Mouse (Mus musculus): ENCODE measurements at regions not wholly inside any gene's neighbourhood (a gene's known extent, or its start where the extent isn't known, plus 50 kb on each side); places are given as distances from the start of the nearest gene placed in this dataset.

DNA sequence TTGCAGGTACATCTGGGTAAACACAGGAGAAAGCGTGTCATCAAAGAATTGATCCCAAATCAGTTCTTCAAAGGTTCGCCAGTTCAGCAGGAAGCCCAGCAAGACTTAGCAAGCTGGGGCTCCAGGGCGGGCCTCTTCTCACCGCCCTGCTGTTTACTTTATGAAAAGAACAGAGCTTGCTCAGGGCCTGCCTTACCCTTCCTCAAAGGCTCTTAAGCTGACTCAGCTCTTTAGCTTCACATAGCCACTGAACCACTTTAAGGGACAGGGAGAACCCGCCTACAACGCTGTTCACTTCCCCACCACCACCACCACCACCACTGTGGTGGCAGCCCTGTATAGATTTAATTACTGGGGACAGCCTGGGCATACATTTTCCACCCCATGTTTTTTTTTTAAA, 148.5 kb downstream of the Clic5 start:
- no peak overlapping the region for H3K27ac ChIP-seq
- H3K4me1 ChIP-seq: no peaks in the 10 kb centered on the region
- no peak for ATAC-seq (ENCODE audit: low FRiP score, low read depth)
- no peaks in the 10 kb centered on the region for H3K9me3 ChIP-seq
- no peak overlapping the region for H3K4me2 ChIP-seq (replicated peaks)
- no peaks in the 10 kb centered on the region for H3K36me3 ChIP-seq
- H3K27me3 ChIP-seq (replicated peaks): no peaks in the 10 kb centered on the region
- H3K9ac ChIP-seq: no peak overlapping the region
- 55% methylated on average over 6 of the region's 6 CpGs for WGBS
- H3K4me3 ChIP-seq: no peak overlapping the region

- H3K9ac ChIP-seq: no peak overlapping the region
- no peak for ATAC-seq (ENCODE audit: low FRiP score, low read depth)
- no peak overlapping the region for H3K4me2 ChIP-seq (replicated peaks)
- H3K27ac ChIP-seq: no peak overlapping the region
- 94% methylated on average over 5 of the region's 5 CpGs for WGBS
- H3K4me3 ChIP-seq: no peak overlapping the region
- no peaks in the 10 kb centered on the region for H3K36me3 ChIP-seq
- H3K27me3 ChIP-seq (replicated peaks): no peaks in the 10 kb centered on the region
- H3K9me3 ChIP-seq: no peaks in the 10 kb centered on the region
- no peaks in the 10 kb centered on the region for H3K4me1 ChIP-seq
Measured at GRCm38 (mm10) chr17:44337253-44337652, 148.9 kb downstream of the Clic5 start.

DNA sequence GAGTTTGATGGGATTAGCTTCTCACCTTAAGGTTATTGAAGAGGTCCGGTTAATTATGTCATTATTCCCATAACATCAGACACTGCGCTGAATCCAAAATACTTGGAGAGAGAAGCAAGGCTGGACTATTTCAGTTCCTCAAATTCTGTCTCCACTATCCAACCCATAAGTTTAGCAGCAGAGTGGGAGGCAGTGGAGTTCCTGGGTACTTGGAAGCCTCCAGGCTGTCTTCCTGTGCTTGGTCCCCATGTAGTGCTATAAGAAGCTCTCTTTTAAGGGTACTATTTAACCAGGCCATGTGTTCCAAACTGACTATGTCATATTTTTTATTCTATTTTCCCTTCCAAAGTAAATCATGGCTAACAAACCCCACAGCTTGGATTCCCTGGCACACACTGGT, 156.2 kb downstream of the Clic5 start:
- Histone ChIP-seq H3K9me3 (no peaks in the 10 kb centered on the region), H3K4me1 (no peaks in the 10 kb centered on the region)
- ATAC-seq (ENCODE audit: low FRiP score, low read depth): no peak

GRCm38 (mm10) chr17:44345374-44345773, 157.0 kb downstream of the Clic5 start:
- Histone ChIP-seq H3K4me1 (no peaks in the 10 kb centered on the region), H3K4me3 (no peak overlapping the region), H3K9me3 (no peaks in the 10 kb centered on the region), H3K9ac (no peak overlapping the region), H3K36me3 (no peaks in the 10 kb centered on the region), H3K27me3 (replicated peaks) (no peaks in the 10 kb centered on the region), H3K4me2 (replicated peaks) (no peak overlapping the region), H3K27ac (no peak overlapping the region)
- ATAC-seq (ENCODE audit: low FRiP score, low read depth): no peak
- WGBS: 82% methylated on average over 2 of the region's 2 CpGs

More for the DNA sequence above, 156.2 kb downstream of the Clic5 start:
- H3K36me3 ChIP-seq: no peaks in the 10 kb centered on the region
- no peak overlapping the region for H3K9ac ChIP-seq
- no peak overlapping the region for H3K4me2 ChIP-seq (replicated peaks)
- H3K4me3 ChIP-seq: no peak overlapping the region
- H3K27ac ChIP-seq: no peak overlapping the region
- no peaks in the 10 kb centered on the region for H3K27me3 ChIP-seq (replicated peaks)
- WGBS: 94% methylated on average over 2 of the region's 2 CpGs

DNA sequence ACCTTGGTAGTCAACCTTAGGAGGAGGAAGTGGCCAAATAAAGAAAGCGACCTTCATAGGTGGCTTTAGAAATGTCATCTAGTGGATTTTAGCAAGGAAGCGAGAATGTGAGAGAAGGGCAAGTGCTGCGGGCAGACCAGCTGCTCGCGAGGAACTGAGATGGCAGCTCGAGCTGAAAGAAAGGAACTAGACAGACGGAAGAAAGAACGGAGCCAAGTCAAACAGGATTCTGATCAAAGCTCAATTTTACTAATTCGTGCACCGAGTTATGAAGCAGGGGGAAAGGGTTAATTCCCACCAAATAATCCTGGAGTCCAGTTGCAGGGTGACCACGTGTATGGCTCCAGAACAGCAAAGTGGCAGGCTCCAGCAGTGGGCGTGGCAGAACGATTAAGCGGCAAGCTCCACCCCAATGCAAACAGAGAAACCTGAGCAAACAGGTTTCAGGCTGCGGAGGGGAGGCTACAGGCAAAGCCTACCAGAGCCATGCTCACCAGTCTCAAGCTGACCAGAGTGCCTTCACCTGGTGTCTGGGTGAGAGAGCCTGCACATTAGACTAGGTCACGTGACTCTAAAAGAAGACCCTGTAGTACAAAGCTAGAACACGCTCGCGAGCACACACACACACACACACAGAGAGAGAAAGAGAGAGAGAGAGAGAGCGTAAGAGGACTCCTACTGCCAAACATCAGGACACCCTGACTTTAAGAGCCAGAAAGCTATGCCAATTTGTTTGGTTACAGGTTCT, 162.0 kb downstream of the Clic5 start:
- Histone ChIP-seq H3K36me3 (no peaks in the 10 kb centered on the region), H3K9ac (no peak overlapping the region), H3K27ac (no peak overlapping the region), H3K4me2 (replicated peaks) (peak overlapping the region; percentile 24; the same call in 1 of the 2 replicates), H3K9me3 (no peaks in the 10 kb centered on the region), H3K4me1 (peaks cover 9% of the 10 kb centered on the region), H3K4me3 (no peak overlapping the region), H3K27me3 (replicated peaks) (no peaks in the 10 kb centered on the region)
- ATAC-seq (ENCODE audit: low FRiP score, low read depth): no peak
- 58% methylated on average over 20 of the region's 20 CpGs for WGBS

- 92% methylated on average over 4 of the region's 4 CpGs for WGBS
Measured at GRCm38 (mm10) chr17:44350949-44351244, 162.5 kb downstream of the Clic5 start.

DNA sequence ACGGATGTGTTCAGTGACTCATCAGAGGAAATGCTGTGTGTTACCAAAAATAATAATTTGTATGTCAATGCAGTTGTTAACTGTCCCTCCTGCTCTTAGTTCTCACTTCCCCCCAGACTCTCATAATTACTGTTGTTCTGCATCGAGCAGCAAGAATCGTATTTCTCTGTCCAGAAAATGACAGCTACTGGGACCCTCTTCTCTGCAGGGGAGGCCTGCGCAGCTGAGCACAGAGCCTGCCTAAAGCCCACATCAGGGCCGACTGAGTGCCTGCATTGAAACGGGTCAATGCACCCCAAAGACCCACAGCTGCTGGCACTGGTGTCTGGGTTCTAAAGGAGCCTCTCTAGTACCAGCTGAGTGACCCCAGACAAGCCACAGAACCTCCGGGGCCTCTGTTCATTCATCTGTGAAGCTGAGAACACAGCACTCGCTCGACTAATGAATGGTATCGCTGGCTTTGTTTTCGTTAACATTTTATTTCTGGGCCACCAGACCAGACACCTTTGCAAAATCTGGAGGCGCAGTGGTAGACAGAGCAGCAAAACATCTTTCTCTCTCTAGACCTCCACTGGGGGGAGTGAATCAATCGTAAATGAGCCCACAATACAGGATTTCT, 163.2 kb downstream of the Clic5 start:
- H3K9ac ChIP-seq: no peak overlapping the region

More at GRCm38 (mm10) chr17:44350949-44351244, 162.5 kb downstream of the Clic5 start:
- Histone ChIP-seq H3K27ac (no peak overlapping the region), H3K9me3 (no peaks in the 10 kb centered on the region), H3K4me2 (replicated peaks) (no peak overlapping the region), H3K36me3 (no peaks in the 10 kb centered on the region), H3K27me3 (replicated peaks) (no peaks in the 10 kb centered on the region), H3K9ac (no peak overlapping the region), H3K4me1 (peaks cover 9% of the 10 kb centered on the region), H3K4me3 (no peak overlapping the region)
- ATAC-seq (ENCODE audit: low FRiP score, low read depth): no peak

DNA sequence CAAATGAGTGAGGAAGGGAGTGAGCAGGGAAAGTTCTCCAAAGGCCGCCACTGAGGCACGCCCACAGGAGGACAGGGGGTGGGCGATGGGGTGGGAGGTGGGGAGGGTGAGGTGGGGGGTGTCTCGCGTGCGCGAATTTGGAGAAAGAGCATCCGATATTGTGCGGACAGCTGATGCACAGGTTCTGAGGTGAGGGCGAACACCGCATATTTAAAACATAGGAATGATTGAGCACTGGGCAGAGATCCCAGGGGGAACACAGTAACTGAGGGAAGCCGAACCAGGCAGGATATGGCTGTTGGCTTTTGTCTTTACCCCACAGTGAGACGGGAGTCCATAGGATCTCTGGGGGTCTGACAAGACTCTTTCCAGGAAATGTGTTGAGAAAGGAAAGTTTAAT, 163.8 kb downstream of the Clic5 start:
- Histone ChIP-seq H3K27me3 (replicated peaks) (no peaks in the 10 kb centered on the region), H3K4me1 (peaks cover 9% of the 10 kb centered on the region), H3K36me3 (no peaks in the 10 kb centered on the region), H3K9ac (no peak overlapping the region), H3K27ac (no peak overlapping the region), H3K9me3 (no peaks in the 10 kb centered on the region), H3K4me2 (replicated peaks) (0 out of 2 replicates have a peak overlapping the region, but pooled peaks have one; percentile 25), H3K4me3 (no peak overlapping the region)
- no peak; the same call in 1 of the 2 replicates for ATAC-seq (ENCODE audit: low FRiP score, low read depth)
- 73% methylated on average over 13 of the region's 13 CpGs for WGBS

More for the DNA sequence above, 163.2 kb downstream of the Clic5 start:
- Histone ChIP-seq H3K4me1 (peaks cover 9% of the 10 kb centered on the region), H3K27ac (no peak overlapping the region), H3K27me3 (replicated peaks) (no peaks in the 10 kb centered on the region), H3K36me3 (no peaks in the 10 kb centered on the region), H3K4me2 (replicated peaks) (peak overlapping the region; percentile 25; the same call in 1 of the 2 replicates), H3K4me3 (no peak overlapping the region), H3K9me3 (no peaks in the 10 kb centered on the region)
- peak; percentile 68; the same call in 1 of the 2 replicates for ATAC-seq (ENCODE audit: low FRiP score, low read depth)
- 33% methylated on average over 13 of the region's 13 CpGs for WGBS

DNA sequence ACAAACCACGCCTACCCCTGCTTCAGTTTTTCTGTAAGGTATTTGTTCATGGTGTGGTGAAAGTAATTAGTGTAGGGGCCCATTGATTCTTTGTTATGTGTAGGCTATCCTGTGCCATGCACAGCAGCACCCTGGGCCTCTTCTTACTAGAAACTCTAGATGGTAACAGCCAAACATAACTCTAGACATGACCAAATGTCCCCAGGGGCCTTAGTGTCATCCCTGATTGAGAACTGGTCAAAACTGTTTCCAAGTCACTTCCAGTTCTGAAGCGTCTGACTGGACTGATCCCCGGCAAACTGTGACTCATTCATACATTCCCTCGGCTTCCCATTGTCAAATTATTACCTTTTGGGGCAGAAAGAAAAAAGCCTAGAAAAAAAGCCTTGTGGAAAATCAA, 174.7 kb downstream of the Clic5 start:
- Histone ChIP-seq H3K27ac (no peak overlapping the region), H3K27me3 (replicated peaks) (no peaks in the 10 kb centered on the region), H3K9me3 (no peaks in the 10 kb centered on the region), H3K4me3 (no peak overlapping the region), H3K36me3 (no peaks in the 10 kb centered on the region), H3K4me1 (no peaks in the 10 kb centered on the region; the same call in 1 of the 2 replicates), H3K9ac (no peak overlapping the region), H3K4me2 (replicated peaks) (no peak overlapping the region)
- 88% methylated on average over 4 of the region's 4 CpGs for WGBS
- ATAC-seq (ENCODE audit: low FRiP score, low read depth): no peak

GRCm38 (mm10) chr17:44364494-44364893, 176.1 kb downstream of the Clic5 start:
- Histone ChIP-seq H3K4me3 (no peak overlapping the region), H3K4me2 (replicated peaks) (no peak overlapping the region), H3K36me3 (no peaks in the 10 kb centered on the region), H3K4me1 (no peaks in the 10 kb centered on the region; the same call in 1 of the 2 replicates), H3K9me3 (no peaks in the 10 kb centered on the region), H3K27ac (no peak overlapping the region), H3K9ac (no peak overlapping the region), H3K27me3 (replicated peaks) (no peaks in the 10 kb centered on the region)
- 97% methylated on average over 6 of the region's 6 CpGs for WGBS
- no peak for ATAC-seq (ENCODE audit: low FRiP score, low read depth)

DNA sequence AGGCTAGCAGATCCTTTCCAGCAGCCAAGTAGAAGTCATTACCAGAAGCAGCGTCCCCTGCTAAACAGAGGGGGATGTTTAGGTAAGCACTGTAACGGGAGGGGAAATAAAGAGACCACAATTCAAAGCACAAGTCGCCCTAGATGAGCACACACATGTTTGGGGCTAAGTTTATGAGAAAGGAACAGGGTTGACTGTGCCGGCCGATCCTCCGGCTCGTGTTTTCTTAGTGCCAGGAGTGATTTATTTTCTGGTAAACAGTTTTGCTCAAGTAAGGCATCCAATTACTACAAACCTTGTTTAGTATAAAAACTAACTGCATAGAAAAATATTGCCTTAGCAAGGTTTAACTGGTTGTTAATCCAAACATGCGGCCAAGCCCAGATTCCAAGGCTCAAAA, 178.1 kb downstream of the Clic5 start:
- Histone ChIP-seq H3K27ac (no peak overlapping the region), H3K4me3 (no peak overlapping the region), H3K4me1 (no peaks in the 10 kb centered on the region; the same call in 1 of the 2 replicates), H3K4me2 (replicated peaks) (no peak overlapping the region), H3K9ac (no peak overlapping the region), H3K9me3 (no peaks in the 10 kb centered on the region), H3K36me3 (no peaks in the 10 kb centered on the region), H3K27me3 (replicated peaks) (no peaks in the 10 kb centered on the region)
- no peak for ATAC-seq (ENCODE audit: low FRiP score, low read depth)
- WGBS: 68% methylated on average over 8 of the region's 8 CpGs

- H3K4me2 ChIP-seq (replicated peaks): no peak overlapping the region
- H3K9me3 ChIP-seq: no peaks in the 10 kb centered on the region
- H3K36me3 ChIP-seq: no peaks in the 10 kb centered on the region
- WGBS: 44% methylated on average over 5 of the region's 5 CpGs
- H3K27me3 ChIP-seq (replicated peaks): no peaks in the 10 kb centered on the region
- no peak for ATAC-seq (ENCODE audit: low FRiP score, low read depth)
- no peak overlapping the region for H3K4me3 ChIP-seq
- no peak overlapping the region for H3K27ac ChIP-seq
- no peaks in the 10 kb centered on the region; the same call in 1 of the 2 replicates for H3K4me1 ChIP-seq
- no peak overlapping the region for H3K9ac ChIP-seq
Measured at GRCm38 (mm10) chr17:44367561-44367960, 179.2 kb downstream of the Clic5 start.
